Mouse (Mus musculus) WW6 (cell line): ENCODE data around the gene Rasa4.
"Not testable (repeated sequence)": the region's sequence is repeated elsewhere in the genome, so short reads cannot be mapped to it uniquely, and the experiment has no call there.

ENCODE experiments used
- DNase-seq: peaks from one replicate; pipeline ENCODE4 v3.0.0-alpha.2; 2013; ENCODE audit warnings: low read depth, low spot score

Gene Rasa4

DNA sequence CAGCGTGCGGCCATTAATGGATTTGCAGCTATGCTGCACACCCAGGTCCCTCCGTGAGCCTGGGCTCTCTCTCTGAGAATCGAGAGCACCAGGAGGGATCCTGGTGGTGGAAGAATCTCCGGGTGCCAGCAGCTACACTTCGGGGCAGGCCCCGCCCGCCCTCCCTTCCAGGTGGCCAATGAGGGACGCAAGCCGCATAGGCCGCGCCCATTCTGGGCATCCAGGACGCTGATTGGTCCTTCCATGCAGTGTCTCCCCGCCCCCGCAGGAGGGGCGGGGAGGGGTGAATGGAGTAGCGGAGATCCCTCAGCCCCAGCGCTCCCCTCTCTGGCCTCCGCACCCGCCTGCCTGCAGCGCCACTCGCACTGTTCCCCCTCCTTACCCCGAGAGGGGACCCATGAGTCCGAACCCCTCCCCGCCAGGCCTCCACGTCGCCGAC lies at the start of gene Rasa4:
Gene Rasa4 (plus strand): TSS at position 248 of the 439 bp plus-strand sequence.
- DNase-seq = peak; percentile 87

GRCm38 (mm10) chr5:136034868-136035267 lies 48.8 kb upstream of the Rasa4 start:
- no peak for DNase-seq

GRCm38 (mm10) chr5:136035285-136035684 lies 48.4 kb upstream of the Rasa4 start:
- DNase-seq = no peak

- no peak for DNase-seq
Measured at GRCm38 (mm10) chr5:136036667-136037066, 47.0 kb upstream of the Rasa4 start.

DNA sequence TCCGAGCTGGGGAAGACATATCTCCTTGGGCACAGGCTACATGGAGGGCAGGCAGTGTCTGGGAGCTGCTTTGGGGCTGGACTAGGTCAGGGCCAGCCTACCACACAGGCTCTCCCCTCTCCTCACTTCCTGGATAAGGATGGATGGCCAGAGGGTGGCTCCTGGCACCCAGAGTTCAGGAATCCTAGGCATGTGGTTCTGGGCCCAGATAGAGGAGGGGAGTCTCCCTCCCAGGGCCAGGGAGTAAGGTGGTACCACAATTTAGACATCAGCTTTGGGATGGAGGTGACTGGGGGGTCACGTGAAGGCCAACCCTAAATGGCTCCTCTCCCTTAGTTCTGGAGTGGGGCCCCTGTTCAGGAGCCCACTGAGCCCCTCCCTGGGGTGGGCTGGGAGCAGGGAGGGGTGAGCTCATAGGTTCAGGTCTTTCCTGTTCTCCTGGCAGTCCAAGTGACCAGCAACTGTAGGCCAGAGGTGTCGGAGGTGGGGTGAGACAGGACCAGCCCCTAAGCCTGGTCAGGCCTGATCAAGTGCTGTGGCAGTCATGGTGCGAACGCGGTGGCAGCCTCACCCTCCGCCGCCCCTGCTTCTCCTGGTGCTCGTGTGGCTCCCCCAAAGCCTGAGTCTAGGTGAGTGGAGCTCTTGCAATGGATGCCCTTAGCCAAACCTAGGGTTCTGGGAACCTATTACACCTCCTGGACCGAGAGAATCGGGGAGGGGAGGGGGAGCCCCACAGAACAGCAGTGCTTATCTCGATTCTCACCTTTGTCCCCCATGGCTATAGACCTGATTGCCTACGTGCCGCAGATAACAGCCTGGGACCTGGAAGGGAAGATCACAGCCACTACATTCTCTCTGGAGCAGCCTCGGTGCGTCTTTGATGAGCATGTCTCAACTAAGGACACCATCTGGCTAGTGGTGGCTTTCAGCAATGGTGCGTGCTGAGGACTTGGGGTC lies 45.2 kb upstream of the Rasa4 start, which contains the start of gene Upk3b:
Gene Upk3b (plus strand): TSS at position 239 of the 957 bp plus-strand sequence.
- no peak for DNase-seq

DNA sequence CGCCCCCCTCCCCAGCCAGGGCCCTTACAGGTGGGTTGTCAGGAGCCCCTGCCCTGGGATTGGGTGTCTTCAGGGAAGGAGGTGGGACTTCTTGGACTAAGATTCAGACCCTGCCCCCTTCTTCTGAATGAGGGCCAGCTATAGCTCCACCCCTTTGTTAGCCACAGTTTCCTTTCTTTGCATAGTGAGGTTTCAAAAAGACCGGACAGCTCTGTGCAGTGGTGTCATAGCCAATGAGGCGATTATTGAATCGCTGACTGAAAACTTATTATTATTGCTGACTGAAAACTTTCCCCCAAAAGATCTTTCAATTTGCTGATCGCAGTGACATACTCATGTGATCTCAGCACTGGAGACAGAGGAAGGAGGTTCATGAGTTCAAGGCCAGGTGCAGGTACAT lies 43.5 kb upstream of the Rasa4 start:
- no peak for DNase-seq

GRCm38 (mm10) chr5:136041260-136041659 lies 42.5 kb upstream of the Rasa4 start:
- DNase-seq = no peak

DNA sequence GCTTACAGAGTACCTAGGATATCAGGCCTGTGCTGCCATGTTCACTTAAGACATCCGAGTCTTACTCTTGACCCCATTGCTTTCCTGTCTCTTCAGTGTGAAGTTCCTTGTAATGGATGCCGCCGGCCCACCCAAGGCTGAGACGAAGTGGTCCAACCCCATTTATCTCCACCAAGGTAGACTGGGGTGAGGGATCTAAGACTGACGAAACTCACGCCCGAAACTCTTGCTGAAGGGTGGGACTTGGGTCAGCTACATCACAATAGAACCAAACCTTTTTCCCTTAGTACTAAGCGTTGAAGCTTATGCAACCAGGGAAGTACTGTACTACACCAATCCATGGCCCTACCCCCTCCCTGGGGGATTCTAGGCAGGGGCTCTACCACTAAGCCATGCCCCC lies 42.0 kb upstream of the Rasa4 start:
- no peak for DNase-seq

GRCm38 (mm10) chr5:136044865-136045264 lies 38.9 kb upstream of the Rasa4 start:
- no peak for DNase-seq

DNA sequence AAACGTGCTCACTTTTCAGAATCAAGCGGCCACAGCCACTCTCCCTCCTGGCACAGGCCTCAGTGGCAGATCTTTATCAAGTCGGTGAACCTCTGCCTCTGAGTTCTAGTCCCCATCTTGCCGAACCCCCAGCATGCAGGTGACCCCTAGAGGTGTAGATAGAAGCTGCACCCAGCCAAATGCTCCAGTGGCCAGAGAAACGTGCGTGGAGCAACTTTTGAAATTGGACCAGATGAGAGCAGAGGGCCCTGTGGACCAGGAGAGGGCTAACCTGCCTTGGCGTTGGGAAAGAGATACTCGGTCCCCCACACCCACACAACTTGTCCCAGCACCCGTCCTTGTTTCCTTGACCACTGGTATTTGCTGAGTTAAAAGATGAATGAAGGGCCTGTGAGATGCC lies 38.3 kb upstream of the Rasa4 start:
- DNase-seq = no peak

- no peak for DNase-seq
Measured at GRCm38 (mm10) chr5:136045987-136046386, 37.7 kb upstream of the Rasa4 start.

DNA sequence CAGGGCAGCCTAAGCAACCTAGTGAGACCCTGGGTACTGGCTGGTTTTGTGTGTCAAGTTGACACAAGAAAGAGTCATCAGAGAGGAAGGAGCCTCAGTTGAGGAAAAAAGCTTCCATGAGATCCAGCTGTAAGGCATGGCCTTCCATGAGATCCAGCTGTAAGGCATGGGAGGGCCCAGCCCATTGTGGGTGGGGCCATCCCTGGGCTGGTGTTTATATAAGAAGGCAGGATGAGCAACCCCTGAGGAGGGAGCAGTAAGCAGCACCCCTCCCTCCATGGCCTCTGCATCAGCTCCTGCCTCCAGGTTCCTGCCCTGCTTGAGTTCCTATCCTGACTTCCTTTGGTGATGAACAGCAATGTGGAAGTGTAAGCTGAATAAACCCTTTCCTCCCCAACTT lies 35.2 kb upstream of the Rasa4 start:
- DNase-seq = not testable (repeated sequence)

- no peak for DNase-seq
Measured at GRCm38 (mm10) chr5:136049926-136050325, 33.8 kb upstream of the Rasa4 start.

DNA sequence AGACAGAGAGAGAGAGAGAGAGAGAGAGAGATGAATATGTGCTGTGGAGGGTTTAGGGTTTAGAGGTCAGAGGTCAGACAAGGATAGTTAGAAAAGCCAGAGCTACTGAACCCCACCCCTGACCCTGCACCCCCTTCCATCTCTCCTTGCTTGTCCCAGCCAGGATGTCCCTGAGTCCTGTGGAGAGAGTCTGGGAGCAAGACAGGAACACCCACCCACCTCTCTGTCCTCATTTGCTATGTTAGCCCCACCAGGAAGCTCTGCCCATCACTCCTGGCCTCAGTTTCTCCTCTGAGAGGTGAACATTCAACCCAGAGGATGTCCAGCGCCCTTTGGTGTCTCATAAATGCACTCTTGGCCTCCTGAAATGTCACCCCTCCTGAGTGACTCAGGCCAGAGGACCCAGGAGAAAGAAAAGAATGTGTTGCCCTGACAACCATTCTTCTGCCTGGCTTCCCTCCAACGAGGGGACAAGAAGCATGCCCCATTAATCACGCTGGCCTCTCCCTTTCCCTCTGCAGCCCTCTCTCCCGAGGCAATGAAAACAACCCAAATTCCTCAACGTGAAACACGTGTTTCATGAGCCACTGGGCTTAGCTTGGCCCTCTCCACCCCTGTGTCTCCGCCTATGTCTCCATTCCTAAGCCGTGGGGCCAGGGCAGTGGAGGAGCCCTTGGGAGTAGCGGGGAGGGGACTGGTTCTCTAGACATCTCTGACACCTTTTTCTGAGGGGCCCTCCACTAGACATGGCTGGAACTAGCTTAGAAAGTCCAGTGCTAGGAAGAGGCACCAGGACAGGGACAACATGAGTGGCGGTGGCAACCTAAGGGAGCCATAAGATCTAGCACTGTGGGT lies 32.3 kb upstream of the Rasa4 start:
- no peak for DNase-seq

GRCm38 (mm10) chr5:136052861-136053655 lies 30.7 kb upstream of the Rasa4 start:
- no peak for DNase-seq

GRCm38 (mm10) chr5:136054301-136055077 lies 29.2 kb upstream of the Rasa4 start, which contains the start of gene Upk3bl:
TSS of gene Upk3bl (plus strand) at chr5:136054492.
- no peak for DNase-seq

GRCm38 (mm10) chr5:136056062-136056461 lies 27.7 kb upstream of the Rasa4 start:
- no peak for DNase-seq

- DNase-seq = no peak
Measured at GRCm38 (mm10) chr5:136057085-136057484, 26.6 kb upstream of the Rasa4 start.

GRCm38 (mm10) chr5:136061567-136061966 lies 22.1 kb upstream of the Rasa4 start:
- DNase-seq = no peak

GRCm38 (mm10) chr5:136063920-136064319 lies 19.8 kb upstream of the Rasa4 start:
- no peak for DNase-seq
